Mouse (Mus musculus): ENCODE data around the gene Rbpj. TPM values are rescaled to one million over a fixed set of nuclear protein-coding genes. Genes with fewer than 3 reads are reported as not detected.

Gene Rbpj
- total RNA-seq (2014; fragmentation: Nextera tagmentation) (53.7 and 64.4 TPM in 2 replicates), total RNA-seq (2017) (39.0 and 42.6 TPM in 2 replicates)

GRCm38 (mm10) chr5:53465883-53466282 is at the start of gene Rbpj:
Gene Rbpj, plus strand, starts transcription at chr5:53466152.
- no peak for ATAC-seq (replicated peaks; ENCODE audit: poor library complexity, severe bottlenecking)

GRCm38 (mm10) chr5:53420777-53421176 is 45.2 kb upstream of the Rbpj start:
- peak; percentile 66 for ATAC-seq (replicated peaks; ENCODE audit: poor library complexity, severe bottlenecking)

- ATAC-seq (replicated peaks; ENCODE audit: poor library complexity, severe bottlenecking): peak; percentile 87
Measured at GRCm38 (mm10) chr5:53421291-53421690, 44.7 kb upstream of the Rbpj start.

- no peak for ATAC-seq (replicated peaks; ENCODE audit: poor library complexity, severe bottlenecking)
Measured at GRCm38 (mm10) chr5:53427411-53427810, 38.5 kb upstream of the Rbpj start.

- peak; percentile 65 for ATAC-seq (replicated peaks; ENCODE audit: poor library complexity, severe bottlenecking)
Measured at GRCm38 (mm10) chr5:53429683-53430477, 36.1 kb upstream of the Rbpj start.

GRCm38 (mm10) chr5:53432451-53432850 is 33.5 kb upstream of the Rbpj start:
- no peak for ATAC-seq (replicated peaks; ENCODE audit: poor library complexity, severe bottlenecking)

- peak; percentile 89 for ATAC-seq (replicated peaks; ENCODE audit: poor library complexity, severe bottlenecking)
Measured at GRCm38 (mm10) chr5:53436905-53437632, 28.9 kb upstream of the Rbpj start.

- no peak for ATAC-seq (replicated peaks; ENCODE audit: poor library complexity, severe bottlenecking)
Measured at GRCm38 (mm10) chr5:53437767-53438166, 28.2 kb upstream of the Rbpj start.

GRCm38 (mm10) chr5:53438268-53438667 is 27.7 kb upstream of the Rbpj start:
- no peak for ATAC-seq (replicated peaks; ENCODE audit: poor library complexity, severe bottlenecking)

GRCm38 (mm10) chr5:53439655-53440054 is 26.3 kb upstream of the Rbpj start:
- ATAC-seq (replicated peaks; ENCODE audit: poor library complexity, severe bottlenecking): no peak

GRCm38 (mm10) chr5:53444030-53444429 is 21.9 kb upstream of the Rbpj start:
- peak; percentile 22 for ATAC-seq (replicated peaks; ENCODE audit: poor library complexity, severe bottlenecking)

- no peak for ATAC-seq (replicated peaks; ENCODE audit: poor library complexity, severe bottlenecking)
Measured at GRCm38 (mm10) chr5:53450945-53451344, 15.0 kb upstream of the Rbpj start.

- peak; percentile 87 for ATAC-seq (replicated peaks; ENCODE audit: poor library complexity, severe bottlenecking)
Measured at GRCm38 (mm10) chr5:53451829-53452228, 14.1 kb upstream of the Rbpj start.

- ATAC-seq (replicated peaks; ENCODE audit: poor library complexity, severe bottlenecking): no peak
Measured at GRCm38 (mm10) chr5:53452920-53453319, 13.0 kb upstream of the Rbpj start.

- ATAC-seq (replicated peaks; ENCODE audit: poor library complexity, severe bottlenecking): peak; percentile 66
Measured at GRCm38 (mm10) chr5:53454706-53455105, 11.2 kb upstream of the Rbpj start.

GRCm38 (mm10) chr5:53455459-53455858 is 10.5 kb upstream of the Rbpj start:
- ATAC-seq (replicated peaks; ENCODE audit: poor library complexity, severe bottlenecking): no peak

GRCm38 (mm10) chr5:53460196-53460595 is 5.8 kb upstream of the Rbpj start:
- no peak for ATAC-seq (replicated peaks; ENCODE audit: poor library complexity, severe bottlenecking)

GRCm38 (mm10) chr5:53463098-53464018 is 2.6 kb upstream of the Rbpj start:
- ATAC-seq (replicated peaks; ENCODE audit: poor library complexity, severe bottlenecking): no peak

GRCm38 (mm10) chr5:53466422-53467333 is 726 bp downstream of the Rbpj start:
- ATAC-seq (replicated peaks; ENCODE audit: poor library complexity, severe bottlenecking): no peak

Measured in granulocyte monocyte progenitor cell, adult 5-6 weeks (primary cell).